Mouse (Mus musculus) lung, adult 2 months (tissue): ENCODE data around the gene Xpot.

Experiments used
- CTCF ChIP-seq: fragments of 200-500 bp; IDR thresholded peaks from 2 replicates; pipeline ENCODE4 v1.5.1; 2011; ENCODE audit warnings: mild to moderate bottlenecking, low read length, control low read depth; ENCODE audit not compliant: insufficient read depth
- POLR2A ChIP-seq: fragments of 200-500 bp; IDR thresholded peaks from 2 replicates; pipeline ENCODE4 v1.6.1; 2011; ENCODE audit warnings: low read depth, mild to moderate bottlenecking, control low read depth, low read length, borderline replicate concordance; ENCODE audit errors: extremely low read depth

GRCm38 (mm10) chr10:121641272-121642053, 15.3 kb upstream of the Xpot start, which contains the start of gene D930020B18Rik:
- TF ChIP-seq POLR2A (no peak), CTCF (no peak)
